Mouse (Mus musculus) mouse embryonic stem cell (cell line): ENCODE measurements around the gene Olfr1193.
"Not testable (repeated sequence)": the region's sequence is repeated elsewhere in the genome, so short reads cannot be mapped to it uniquely, and the experiment has no call there.

Experiments used
- in situ Hi-C, 2 experiments: fragments of 300-500 bp; cut with MboI; formaldehyde crosslinking; loops; 1 replicate in 1 of 2; 3 replicates in 1 of 2; pipeline ENCODE4 v1.14.3; 2019 to 2020; ENCODE audit warnings: low sequenced_read_pairs in 2 of 2, low pct_unique_long_range_greater_than_20kb in 1 of 2, mixed read lengths in 1 of 2; ENCODE audit not compliant: unreplicated experiment in 1 of 2

Gene Olfr1193

DNA sequence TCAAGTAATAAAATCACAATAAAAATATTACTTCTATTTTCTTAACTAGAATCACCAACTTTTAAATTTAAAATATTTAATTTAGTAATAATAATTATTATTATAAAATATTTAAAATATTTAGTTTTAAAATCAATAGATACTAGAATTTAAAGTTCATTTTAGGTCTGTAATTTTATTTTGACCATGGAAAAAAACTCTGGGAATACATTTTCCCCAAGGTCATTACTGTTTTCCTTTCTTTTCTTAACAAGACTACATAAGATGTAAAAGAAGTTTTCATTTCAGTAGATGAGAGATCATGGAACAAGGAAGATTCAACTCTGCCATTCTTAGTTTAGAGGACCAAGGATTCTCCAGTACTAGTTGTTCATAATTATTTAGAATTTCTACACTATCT, at the start of gene Olfr1193:
Olfr1193 (plus strand) TSS at position 301 of the 400 bp plus-strand sequence.
- in situ Hi-C loops = not testable (repeated sequence)

DNA sequence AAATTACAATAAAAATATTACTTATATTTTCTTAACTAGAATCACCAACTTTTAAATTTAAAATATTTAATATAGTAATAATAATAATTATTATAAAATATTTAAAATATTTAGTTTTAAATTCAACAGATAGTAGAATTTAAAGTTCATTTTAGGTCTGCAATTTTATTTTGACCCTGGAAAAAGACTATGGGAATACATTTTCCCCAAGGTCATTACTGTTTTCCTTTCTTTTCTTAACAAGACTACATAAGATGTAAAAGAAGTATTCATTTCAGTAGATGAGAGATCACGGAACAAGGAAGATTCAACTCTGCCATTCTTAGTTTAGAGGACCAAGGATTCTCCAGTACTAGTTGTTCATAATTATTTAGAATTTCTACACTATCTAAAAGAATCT, 35.2 kb upstream of the Olfr1193 start, which contains the start of gene Olfr1191-ps1:
Olfr1191-ps1 (plus strand) TSS at position 301 of the 400 bp plus-strand sequence.
- in situ Hi-C loops = not testable (repeated sequence)

DNA sequence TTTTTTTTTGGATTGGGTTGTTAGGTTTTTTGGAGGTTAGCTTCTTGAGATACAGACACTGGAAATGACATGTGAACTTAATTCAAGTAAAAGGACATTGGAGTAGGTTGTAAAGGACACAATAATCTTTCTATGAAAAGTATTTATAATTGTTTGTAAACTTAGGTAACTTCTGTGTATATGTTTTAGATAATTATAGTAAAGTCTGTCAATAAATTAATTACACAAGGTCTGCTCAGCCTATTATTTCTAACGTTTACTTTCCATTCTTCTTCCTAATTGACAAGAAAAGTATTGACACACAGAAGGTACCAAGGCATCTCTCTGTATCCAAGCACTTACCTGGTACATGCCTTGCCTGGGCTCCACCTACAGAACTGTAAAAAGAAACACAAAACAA, 27.2 kb upstream of the Olfr1193 start, which contains the start of gene Olfr1192-ps1:
Olfr1192-ps1 (plus strand) TSS at position 301 of the 400 bp plus-strand sequence.
- in situ Hi-C loops = no loop called here

DNA sequence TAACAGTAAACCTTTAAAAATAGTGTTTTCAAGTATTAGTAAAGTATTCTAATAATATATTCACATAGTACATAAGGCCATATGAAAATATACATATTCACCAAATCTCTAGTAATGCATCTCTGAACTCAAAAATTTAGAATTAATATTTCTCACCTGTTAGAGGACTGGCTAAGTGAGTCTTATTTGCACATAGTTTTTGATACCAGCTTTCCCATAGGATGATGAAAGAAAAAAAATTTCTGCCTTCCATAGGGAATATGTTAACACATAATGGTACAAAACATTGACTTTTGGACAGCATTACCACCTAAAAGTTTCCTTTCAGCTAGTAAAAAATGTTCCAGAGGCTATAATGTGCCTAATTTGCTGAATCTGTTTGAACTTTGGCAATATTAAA, 13.7 kb downstream of the Olfr1193 start, which contains the start of gene Olfr1195:
Olfr1195 (minus strand) TSS at position 101 of the 400 bp plus-strand sequence.
- in situ Hi-C loops = no loop called here

DNA sequence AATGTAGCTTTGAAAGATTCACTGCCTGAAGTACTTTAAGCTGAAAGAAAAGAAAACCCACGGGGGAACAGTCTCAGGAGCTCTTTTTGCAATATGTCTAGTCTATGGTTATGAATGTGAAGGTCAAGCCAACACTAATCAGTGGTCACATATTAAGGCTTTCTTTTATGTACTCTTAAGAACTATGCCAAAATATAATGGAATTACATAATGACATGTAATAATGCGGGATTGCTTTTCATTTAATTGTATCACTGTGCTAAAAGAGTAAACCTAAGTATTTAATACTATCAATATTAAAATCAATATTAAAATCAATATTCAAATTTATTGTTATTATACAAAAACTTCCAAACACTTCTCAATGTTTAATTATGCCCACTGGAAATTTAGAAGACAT, 29.1 kb downstream of the Olfr1193 start, which contains the start of gene Olfr1196:
Olfr1196 (minus strand) TSS at position 101 of the 400 bp plus-strand sequence.
- in situ Hi-C loops = no loop called here
